Mouse (Mus musculus) liver, postnatal 0 days (tissue): Measurements from ENCODE around the gene Rab35.

Experiments
- CTCF ChIP-seq: sonication (generic); IDR thresholded peaks from 2 replicates; pipeline ENCODE4 v1.5.1; 2016; ENCODE audit warnings: antibody characterized with exemption, low read depth
- EP300 ChIP-seq: IDR thresholded peaks from 2 replicates; pipeline ENCODE4 v1.6.1; 2016; ENCODE audit warnings: antibody characterized with exemption, low read depth, mild to moderate bottlenecking

GRCm38 (mm10) chr5:115686716-115687115 lies 55.0 kb downstream of the Rab35 start:
- no peak for TF ChIP-seq CTCF
- no peak for TF ChIP-seq EP300
